In the genomic region with DNA sequence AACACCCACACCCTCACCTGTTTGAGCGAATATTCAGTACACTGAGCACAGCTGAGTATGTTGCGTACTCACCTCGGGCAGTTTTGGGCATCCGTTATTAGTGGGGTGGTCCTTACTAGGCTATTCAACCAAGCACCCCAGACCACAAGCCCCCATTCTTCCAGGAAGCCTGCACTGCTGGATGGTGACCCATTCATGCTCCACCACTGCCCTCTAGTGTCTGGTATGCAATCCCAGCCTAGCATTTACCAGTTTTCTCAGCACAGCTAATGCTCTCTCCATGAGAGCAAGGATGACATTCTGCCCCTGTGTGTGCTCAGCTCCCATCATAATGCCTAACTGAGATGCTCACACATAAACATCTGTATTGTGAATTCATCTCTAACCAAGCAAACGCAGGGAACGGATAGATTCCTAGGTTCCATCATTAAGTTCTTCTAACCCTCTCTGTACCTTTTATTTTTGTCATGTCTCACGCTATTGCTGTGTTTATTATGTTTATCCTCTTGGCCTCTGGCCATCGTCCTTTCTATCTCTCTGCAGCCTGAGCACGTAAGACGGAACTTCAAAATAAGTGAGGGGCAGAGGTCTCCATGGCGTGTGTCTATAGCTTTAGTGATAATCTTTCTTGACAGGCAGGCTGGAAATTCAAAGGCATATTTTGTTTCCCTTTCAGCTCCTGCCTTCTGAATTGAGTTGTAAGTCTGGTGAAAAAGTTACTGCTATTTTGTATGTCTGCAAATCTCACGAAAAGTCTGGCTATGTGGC, we compare ENCODE assay signal across 9 mouse cellular contexts. TPM values are rescaled to one million over a fixed set of nuclear protein-coding genes. Genes with fewer than 3 reads are reported as not detected.
A peak's percentile ranks its signal among the peaks of the same experiment; 100 is the strongest.
DNase-seq lines count a peak whose midpoint lies in the region; ATAC-seq lines count a peak whose summit lies in the region.
"Had no signal": no experiment of that assay in that cellular context is flagged by ENCODE, and none has a peak within 500 bp of the region (broad histone marks: within the 10 kb centered on the region; RNA-seq: fewer than 3 reads in every experiment).

No protein-coding gene starts in this region.

- no peaks in the 10 kb centered on the region for H3K36me3 ChIP-seq in hindbrain, embryonic 11.5 days (ENCODE audit: control insufficient read depth, insufficient read depth, low read length)
- H3K36me3 ChIP-seq: liver, embryonic 15.5 days had no signal

- peak; percentile 16 for DNase-seq in MEL-GATA-1-ER (ENCODE audit: extremely low read depth, low read depth)
- peak; percentile 75 for DNase-seq in brain, adult 2 months (ENCODE audit: low read depth, low spot score)
- peak; percentile 76 for DNase-seq in hindbrain, embryonic 11.5 days (ENCODE audit: low spot score)
- peak; percentile 69 to 80 for DNase-seq in layer of hippocampus, postnatal 14 days (ENCODE audit: low spot score in 2 of 2)
- DNase-seq in lung, postnatal 25 days (ENCODE audit: low spot score): peak; percentile 59
- DNase-seq in retina, adult 2 months (ENCODE audit: low read depth, low spot score): peak; percentile 39

- H3K4me2 ChIP-seq in hindbrain, embryonic 11.5 days (replicated peaks; ENCODE audit: low read depth, low read length): no peak overlapping the region
- H3K4me2 ChIP-seq: liver, embryonic 15.5 days had no signal

- H3K27ac ChIP-seq in hindbrain, embryonic 11.5 days (ENCODE audit: low read depth, low read length): no peak overlapping the region
- H3K27ac ChIP-seq: liver, embryonic 15.5 days had no signal

- no peak overlapping the region for H3K9ac ChIP-seq in hindbrain, embryonic 11.5 days (ENCODE audit: low read depth, low read length)
- H3K9ac ChIP-seq: liver, embryonic 15.5 days had no signal

- no peaks in the 10 kb centered on the region for H3K4me1 ChIP-seq in hindbrain, embryonic 11.5 days (replicated peaks; ENCODE audit: control insufficient read depth, insufficient read depth, low read length)
- H3K4me1 ChIP-seq: liver, embryonic 15.5 days had no signal

- no peaks in the 10 kb centered on the region for H3K27me3 ChIP-seq in hindbrain, embryonic 11.5 days (ENCODE audit: control insufficient read depth, insufficient read depth, low read length)
- H3K27me3 ChIP-seq: liver, embryonic 15.5 days had no signal

- no peak overlapping the region for H3K4me3 ChIP-seq in hindbrain, embryonic 11.5 days (ENCODE audit: low read depth, low read length)
- H3K4me3 ChIP-seq: liver, embryonic 15.5 days had no signal

- no peaks in the 10 kb centered on the region; the same call in 1 of the 2 replicates for H3K9me3 ChIP-seq in hindbrain, embryonic 11.5 days (ENCODE audit: control insufficient read depth, low read length)
- H3K9me3 ChIP-seq: liver, embryonic 15.5 days had no signal

- 0 out of 2 replicates have a peak, but pooled peaks have one; percentile 46 for ATAC-seq in erythroid progenitor cell, adult 5-6 weeks (replicated peaks; ENCODE audit: low FRiP score, poor library complexity, severe bottlenecking)
- ATAC-seq in hindbrain, embryonic 11.5 days (ENCODE audit: low FRiP score): no peak
- ATAC-seq in inflammation-experienced regulatory T-cells, adult 6 months: no peak

- 62% methylated on average over 12 of the region's 12 CpGs for WGBS in hindbrain, embryonic 11.5 days

RNA-seq across cellular contexts. Expression of a gene that starts 17.0 kb away (rescaled TPM):
- 5.4 and 7.5 TPM in 2 replicates for total RNA-seq in erythroid progenitor cell, adult 5-6 weeks (2015; ENCODE audit: low replicate concordance)
- total RNA-seq in erythroid progenitor cell, adult 5-6 weeks (2017; ENCODE audit: low replicate concordance): 5.5 and 7.7 TPM in 2 replicates
- 46.7 and 48.3 TPM in 2 replicates for polyA plus RNA-seq in hindbrain, embryonic 11.5 days (2014; fragmentation: Nextera tagmentation; extraction: Ambion mirVana)
- 10 to 100 TPM; 45.7 to 45.9 TPM for total RNA-seq in layer of hippocampus, postnatal 14 days (2021)
- 10 to 100 TPM; 28.3 to 31.6 (median 31.2) TPM for polyA plus RNA-seq in inflammation-experienced regulatory T-cells, adult 6 months (2017; shearing (Covaris generic))

Comparison
In these comparisons a context has a peak if more than half of its experiments do, and no peak if none do; other contexts are left out.
1. DNase-seq: peak in every context shown above with its lines; median percentile 76 in hindbrain, embryonic 11.5 days; 75 in brain, adult 2 months; 74 in layer of hippocampus, postnatal 14 days; 59 in lung, postnatal 25 days; 39 in retina, adult 2 months; 16 in MEL-GATA-1-ER.
2. RNA of a gene that starts 17.0 kb away (total RNA-seq): 45.7 to 45.9 TPM in layer of hippocampus, postnatal 14 days; 5.4 to 7.7 TPM in erythroid progenitor cell, adult 5-6 weeks; every median in the first group is over 4 times any median in the second.